Mouse (Mus musculus) liver, adult 2 months (tissue): Measurements from ENCODE around the gene Adh6b. TPM values are rescaled to one million over a fixed set of nuclear protein-coding genes. Genes with fewer than 3 reads are reported as not detected.
A peak's percentile ranks its signal among the peaks of the same experiment; 100 is the strongest.

ENCODE experiments used
- DNase-seq: peaks from one replicate; pipeline ENCODE4 v3.0.0-alpha.2; 2011; ENCODE audit warnings: low read depth, low spot score; ENCODE audit errors: extremely low read depth
- H3K27ac ChIP-seq: fragments of 200-500 bp; replicated peaks from 2 replicates; pipeline ENCODE4 v1.5.1; 2012; ENCODE audit warnings: low read depth, mild to moderate bottlenecking, control low read depth, inconsistent platforms, low read length; ENCODE audit not compliant: insufficient read depth
- H3K27me3 ChIP-seq: fragments of 200-500 bp; 2 replicates; pipeline ENCODE4 v1.6.1; 2012; ENCODE audit warnings: mild to moderate bottlenecking, moderate library complexity, low read length, inconsistent platforms; ENCODE audit not compliant: control insufficient read depth, insufficient read depth
- H3K36me3 ChIP-seq: fragments of 200-500 bp; 2 replicates; pipeline ENCODE4 v1.6.1; 2012; ENCODE audit warnings: low read length, inconsistent platforms; ENCODE audit not compliant: control insufficient read depth, insufficient read depth
- H3K4me1 ChIP-seq: fragments of 200-500 bp; 2 replicates; pipeline ENCODE4 v1.6.1; 2011; ENCODE audit warnings: low read length; ENCODE audit not compliant: control insufficient read depth, insufficient read depth
- H3K4me3 ChIP-seq: fragments of 200-500 bp; 2 replicates; pipeline ENCODE4 v1.5.1; 2011; ENCODE audit warnings: low read depth, mild to moderate bottlenecking, control low read depth, low read length, moderate library complexity; ENCODE audit not compliant: insufficient read depth
- H3K79me2 ChIP-seq: fragments of 200-500 bp; 2 replicates; pipeline ENCODE4 v1.6.1; 2012; ENCODE audit warnings: inconsistent platforms, mild to moderate bottlenecking, low read length, moderate library complexity; ENCODE audit not compliant: control insufficient read depth, insufficient read depth
- H3K9ac ChIP-seq: fragments of 200-500 bp; 2 replicates; pipeline ENCODE4 v1.6.1; 2012; ENCODE audit warnings: low read depth, mild to moderate bottlenecking, control low read depth, inconsistent platforms, low read length
- CTCF ChIP-seq: fragments of 200-500 bp; IDR thresholded peaks from 2 replicates; pipeline ENCODE4 v1.5.1; 2011; ENCODE audit warnings: low read depth, low read length, control low read depth
- POLR2A ChIP-seq: fragments of 200-500 bp; IDR thresholded peaks from 2 replicates; pipeline ENCODE4 v1.6.1; 2011; ENCODE audit warnings: low read length, control low read depth; ENCODE audit not compliant: insufficient read depth; ENCODE audit errors: extremely low read depth
- WGBS: fragments of 180-500 bp; shearing (Covaris S2); methylation state at CpG from one replicate; pipeline ENCODE4 v1.1.7; 2018; 5-methylcytosine and 5-hydroxymethylcytosine counted together
- polyA plus RNA-seq: library from polyadenylated mRNA; depleted of rRNA; stranded (reverse); fragments of >200 nt; gene quantifications from 2 replicates; pipeline ENCODE4 v1.2.3, GENCODE M21; 2012; rRNA removed
- total RNA-seq: library from RNA; depleted of rRNA; stranded (reverse); fragments of >200 nt; gene quantifications from 2 replicates; pipeline ENCODE4 v1.2.3, GENCODE M21; 2014; rRNA removed

The Adh6b gene
- total and polyA plus RNA-seq, 2 experiments, result 0.06 TPM; not detected in 1

DNA sequence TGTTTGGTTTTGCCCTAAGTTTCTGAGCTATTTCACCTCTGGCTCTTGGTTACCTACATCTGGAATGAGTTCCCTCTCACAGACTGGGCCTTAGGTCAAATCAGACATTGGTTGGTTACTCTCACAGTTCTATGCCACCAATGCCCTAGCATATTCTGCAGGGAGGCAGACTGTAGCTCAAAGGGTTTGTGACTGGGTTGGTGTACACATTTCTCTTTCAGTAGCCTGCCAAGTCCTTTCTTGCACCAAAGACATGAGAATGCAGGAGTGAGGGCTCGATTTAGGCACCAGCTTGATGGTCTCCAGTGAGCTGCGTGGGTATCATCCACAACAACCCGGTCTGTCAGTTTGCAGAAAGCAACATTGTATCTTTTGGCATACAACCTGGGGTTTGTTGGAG is 63.3 kb downstream of the Adh6b start:
- Histone ChIP-seq H3K36me3 (no peaks in the 10 kb centered on the region), H3K9ac (no peak overlapping the region), H3K79me2 (no peaks in the 10 kb centered on the region), H3K27me3 (no peaks in the 10 kb centered on the region), H3K4me3 (no peak overlapping the region), H3K4me1 (peaks cover 16% of the 10 kb centered on the region), H3K27ac (peak overlapping the region; percentile 28)
- TF ChIP-seq CTCF, result no peak
- TF ChIP-seq POLR2A, result no peak
- DNase-seq, result no peak
- WGBS, result 45% methylated on average over 3 of the region's 3 CpGs

DNA sequence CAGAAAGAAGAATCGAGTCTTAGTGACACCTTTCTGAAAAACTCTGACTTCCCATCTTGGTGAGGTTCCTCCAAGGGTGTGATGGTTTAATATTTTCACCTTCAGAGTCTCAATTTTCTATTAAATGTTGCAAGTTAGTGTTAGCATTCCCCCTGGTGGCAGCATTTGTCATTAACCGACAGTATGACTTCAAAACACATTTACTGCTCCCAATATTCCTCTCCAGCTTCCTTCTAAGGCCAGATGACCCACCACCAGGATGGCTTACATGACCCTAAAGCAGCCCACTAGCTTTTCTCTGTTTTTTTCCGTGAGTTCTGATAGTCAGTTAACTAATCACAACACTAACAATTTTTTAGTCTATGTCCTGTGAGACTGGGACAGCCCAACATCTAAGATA is 63.8 kb downstream of the Adh6b start:
- 32% methylated on average over 3 of the region's 3 CpGs for WGBS
- H3K27me3 ChIP-seq, result no peaks in the 10 kb centered on the region
- no peak overlapping the region for H3K27ac ChIP-seq
- H3K9ac ChIP-seq, result no peak overlapping the region
- H3K4me1 ChIP-seq, result peaks cover 16% of the 10 kb centered on the region
- H3K4me3 ChIP-seq, result no peak overlapping the region
- peak; percentile 62 for DNase-seq
- TF ChIP-seq CTCF (peak; percentile 25; the same call in 1 of the 2 replicates), POLR2A (no peak)
- no peaks in the 10 kb centered on the region for H3K36me3 ChIP-seq
- no peaks in the 10 kb centered on the region for H3K79me2 ChIP-seq

DNA sequence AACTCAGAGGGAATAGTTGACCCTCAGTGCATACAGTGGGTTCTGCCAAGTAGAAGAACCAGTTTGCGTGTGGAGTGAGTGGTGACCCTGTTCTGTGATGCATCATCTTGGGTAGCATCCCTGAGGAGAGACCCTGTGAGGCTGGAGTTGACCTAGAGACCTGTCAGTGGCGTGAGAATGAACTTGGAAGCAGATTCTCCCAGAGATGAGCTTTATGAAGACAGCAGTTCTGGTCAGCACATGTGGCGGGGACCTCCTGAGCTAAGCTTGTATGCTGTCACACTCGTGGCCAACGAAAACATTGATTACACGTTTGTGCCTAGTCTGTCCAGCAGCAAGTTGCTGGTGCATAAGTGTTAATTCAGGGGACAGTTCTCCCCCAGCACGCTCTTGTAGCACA is 64.3 kb downstream of the Adh6b start:
- no peak for TF ChIP-seq POLR2A
- TF ChIP-seq CTCF, result no peak
- Histone ChIP-seq H3K36me3 (no peaks in the 10 kb centered on the region), H3K4me3 (no peak overlapping the region), H3K4me1 (peaks cover 16% of the 10 kb centered on the region), H3K9ac (no peak overlapping the region), H3K79me2 (no peaks in the 10 kb centered on the region), H3K27me3 (no peaks in the 10 kb centered on the region), H3K27ac (peak overlapping the region; percentile 10; the same call in 1 of the 2 replicates)
- DNase-seq, result no peak
- WGBS, result 75% methylated on average over 7 of the region's 7 CpGs

DNA sequence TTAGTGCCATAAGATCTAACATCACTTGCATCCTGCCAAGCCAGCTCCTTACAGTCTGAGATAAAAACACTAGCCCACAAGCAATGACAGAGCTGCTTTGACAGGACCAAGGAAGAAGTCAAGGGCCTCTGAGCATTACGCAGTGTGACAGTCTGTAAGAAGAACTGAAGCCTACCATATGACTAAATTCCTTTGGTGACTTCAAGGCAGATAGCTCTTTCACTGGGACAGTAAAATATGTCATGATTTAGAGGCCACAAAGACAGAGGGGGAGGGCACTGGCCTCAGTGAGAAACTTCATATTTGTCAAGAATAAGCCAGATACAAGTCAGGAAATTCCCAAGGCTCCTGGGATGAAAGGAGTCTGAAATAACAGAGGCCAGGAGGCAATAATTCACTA is 66.3 kb downstream of the Adh6b start:
- peak overlapping the region; percentile 84 for H3K27ac ChIP-seq
- TF ChIP-seq POLR2A (no peak), CTCF (no peak)
- no peak overlapping the region for H3K9ac ChIP-seq
- peaks cover 27% of the 10 kb centered on the region for H3K4me1 ChIP-seq
- no peaks in the 10 kb centered on the region for H3K36me3 ChIP-seq
- no peak overlapping the region for H3K4me3 ChIP-seq
- 91% methylated on average over 1 of the region's 1 CpGs for WGBS
- no peaks in the 10 kb centered on the region for H3K79me2 ChIP-seq
- no peak for DNase-seq
- H3K27me3 ChIP-seq, result no peaks in the 10 kb centered on the region

Other genes starting within 250 kb of the Adh6b start
- gene Trmt10a, start 198.3 kb upstream of the Adh6b start, total RNA-seq, result 2.3 and 3.8 TPM in 2 replicates
- gene Trmt10a, start 198.3 kb upstream of the Adh6b start, polyA plus RNA-seq, result 0.95 and 1.0 TPM in 2 replicates
- gene Mttp, start 196.8 kb upstream of the Adh6b start, total RNA-seq, result 183 and 204 TPM in 2 replicates
- 51.7 and 56.0 TPM in 2 replicates for gene Mttp, start 196.8 kb upstream of the Adh6b start, polyA plus RNA-seq
- gene 4930579F01Rik, start 147.9 kb upstream of the Adh6b start, total RNA-seq, result not detected in 2 replicates
- gene 4930579F01Rik, start 147.9 kb upstream of the Adh6b start, polyA plus RNA-seq, result not detected in 2 replicates
- gene Adh7, start 124.0 kb upstream of the Adh6b start, total RNA-seq, result 1.2 and 1.5 TPM in 2 replicates
- 0.40 and 1.7 TPM in 2 replicates for gene Adh7, start 124.0 kb upstream of the Adh6b start, polyA plus RNA-seq
- 2,711 and 3,373 TPM in 2 replicates for gene Adh1, start 80.8 kb upstream of the Adh6b start, total RNA-seq
- gene Adh1, start 80.8 kb upstream of the Adh6b start, polyA plus RNA-seq, result 3,177 and 3,191 TPM in 2 replicates
- gene Adh6a, start 28.5 kb upstream of the Adh6b start, total RNA-seq, result not detected in 2 replicates
- gene Adh6a, start 28.5 kb upstream of the Adh6b start, polyA plus RNA-seq, result not detected in 2 replicates
- 198 and 305 TPM in 2 replicates for gene Adh4, start 73.7 kb downstream of the Adh6b start, total RNA-seq
- 74.6 and 79.5 TPM in 2 replicates for gene Adh4, start 73.7 kb downstream of the Adh6b start, polyA plus RNA-seq
- 435 and 567 TPM in 2 replicates for gene Adh5, start 101.3 kb downstream of the Adh6b start, total RNA-seq
- 144 and 156 TPM in 2 replicates for gene Adh5, start 101.3 kb downstream of the Adh6b start, polyA plus RNA-seq
- 31.4 and 32.5 TPM in 2 replicates for gene Metap1, start 147.7 kb downstream of the Adh6b start, total RNA-seq
- gene Metap1, start 147.7 kb downstream of the Adh6b start, polyA plus RNA-seq, result 11.7 and 12.5 TPM in 2 replicates
- gene Eif4e, start 184.4 kb downstream of the Adh6b start, total RNA-seq, result 16.4 and 18.2 TPM in 2 replicates
- gene Eif4e, start 184.4 kb downstream of the Adh6b start, polyA plus RNA-seq, result 10.1 and 12.8 TPM in 2 replicates